Mouse (Mus musculus): ENCODE results near the gene Tsga10ip.

Gene Tsga10ip

GRCm38 (mm10) chr19:5345297-5346131, 56.8 kb downstream of the Tsga10ip start:
- DNase-seq (ENCODE audit: low read depth, low spot score), result no peak

GRCm38 (mm10) chr19:5341360-5341759, 61.0 kb downstream of the Tsga10ip start:
- no peak for DNase-seq (ENCODE audit: low read depth, low spot score)

All from CD4-positive, CD25-positive, alpha-beta regulatory T cell, adult 2 months (primary cell).